Mouse (Mus musculus): ENCODE measurements around the gene Fam118b. TPM values are rescaled to one million over a fixed set of nuclear protein-coding genes. Genes with fewer than 3 reads are reported as not detected.

Gene Fam118b
- total RNA-seq, 2 experiments from 2014 or later, result 17.7 to 23.8 TPM

GRCm38 (mm10) chr9:35203536-35203935 lies 64.1 kb downstream of the Fam118b start:
- no peak for DNase-seq (ENCODE audit: low spot score in 2 of 2)
- intact Hi-C loops (cut with DNase I), result no loop called here

DNA sequence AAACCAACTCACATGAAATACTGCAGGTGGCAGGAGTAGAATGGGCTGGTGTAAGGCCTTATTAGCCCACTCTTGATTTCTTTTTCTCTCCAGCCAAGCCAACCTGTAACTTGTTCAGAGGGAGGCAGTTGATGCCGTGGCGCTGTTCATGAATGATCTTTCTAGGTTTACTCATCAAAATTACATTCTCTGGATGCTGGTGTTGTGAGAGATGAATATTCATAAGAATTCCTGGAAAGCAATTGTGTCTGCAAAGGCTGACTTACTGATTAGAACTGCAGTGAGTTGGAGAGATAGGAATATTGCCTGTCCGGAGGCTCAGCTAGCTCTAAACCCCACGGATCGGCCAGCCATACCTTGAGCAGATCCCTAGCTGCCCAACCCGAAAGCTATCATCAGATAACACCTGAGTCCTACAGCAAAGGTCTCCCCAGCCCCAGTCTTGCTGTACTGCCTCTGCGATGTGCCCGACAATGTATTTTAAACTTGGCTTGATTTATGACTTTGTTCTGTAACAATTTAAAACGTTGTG lies 67.0 kb downstream of the Fam118b start:
- DNase-seq (ENCODE audit: low spot score in 2 of 2), result no peak
- intact Hi-C loops (cut with DNase I), result no loop called here

GRCm38 (mm10) chr9:35199772-35200471 lies 67.7 kb downstream of the Fam118b start, which contains the start of the genes Srpr and Tirap:
TSS of gene Srpr (plus strand) at chr9:35200175.
TSS of gene Tirap (minus strand) at chr9:35200291.
- peak; percentile 72 to 76 for DNase-seq (ENCODE audit: low spot score in 2 of 2)
- intact Hi-C loops (cut with DNase I), result no loop called here

DNA sequence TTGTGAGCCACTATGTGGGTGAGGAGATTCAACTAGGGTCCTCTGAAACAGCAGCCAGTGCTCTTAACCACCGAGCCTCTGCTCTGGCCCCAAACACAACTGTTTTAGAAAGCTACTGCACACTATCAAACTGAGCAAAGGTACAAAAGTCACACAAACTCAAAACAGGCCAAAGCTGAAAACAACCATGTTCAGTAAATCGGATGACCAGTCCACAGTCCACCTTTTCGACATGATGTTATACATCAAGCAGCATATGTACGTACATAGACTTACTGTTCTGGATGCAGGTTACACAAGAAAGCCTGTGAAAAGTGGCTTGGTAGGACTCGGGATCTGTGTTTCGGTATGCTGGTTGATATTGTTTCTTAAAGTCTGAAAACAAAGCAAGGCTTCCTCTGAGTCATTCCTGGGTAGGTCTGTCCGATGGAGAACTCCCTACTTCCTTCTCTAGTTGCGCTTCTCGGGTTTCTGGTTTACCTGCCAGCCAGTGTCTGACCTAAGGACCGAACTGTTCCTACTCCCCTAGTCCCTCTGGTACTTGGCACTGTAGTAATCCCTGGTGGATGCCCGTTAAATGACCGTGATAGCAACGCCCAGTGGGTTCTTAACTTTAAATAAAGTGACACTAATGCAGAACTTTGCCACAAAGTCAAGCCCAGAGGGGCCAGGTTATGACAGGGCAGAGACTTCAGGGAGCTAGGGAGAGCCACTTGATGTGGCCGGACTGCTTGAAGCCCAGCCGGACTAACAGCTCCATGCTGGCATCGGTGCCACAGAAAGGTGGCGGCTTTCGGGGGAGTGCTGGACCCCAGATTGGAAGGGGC lies 68.4 kb downstream of the Fam118b start:
- intact Hi-C loops (cut with DNase I), result no loop called here
- no peak for DNase-seq (ENCODE audit: low spot score in 2 of 2)

DNA sequence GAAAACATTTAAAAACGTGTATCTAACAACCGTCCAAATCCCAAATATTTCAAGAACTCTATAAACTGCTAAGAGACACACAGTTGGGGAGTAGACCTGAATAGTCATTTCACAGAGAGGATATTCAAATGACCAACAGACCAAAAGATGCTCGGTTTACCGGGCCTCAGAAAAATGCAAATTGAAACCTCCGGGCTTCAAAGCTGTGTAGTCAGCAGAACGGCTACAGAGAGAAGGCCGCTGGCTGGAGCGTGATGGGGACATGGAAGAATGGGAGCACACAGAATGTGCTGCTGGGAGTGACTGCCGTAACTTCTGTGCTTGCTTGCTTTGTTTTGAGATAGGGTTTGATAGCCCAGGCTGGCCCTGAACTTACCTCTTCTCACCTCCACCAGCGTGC lies 69.3 kb downstream of the Fam118b start:
- intact Hi-C loops (cut with DNase I), result no loop called here
- DNase-seq (ENCODE audit: low spot score in 2 of 2), result no peak

- intact Hi-C loops (cut with DNase I), result no loop called here
- DNase-seq (ENCODE audit: low spot score in 2 of 2), result no peak
Measured at GRCm38 (mm10) chr9:35197625-35198024, 70.0 kb downstream of the Fam118b start.

DNA sequence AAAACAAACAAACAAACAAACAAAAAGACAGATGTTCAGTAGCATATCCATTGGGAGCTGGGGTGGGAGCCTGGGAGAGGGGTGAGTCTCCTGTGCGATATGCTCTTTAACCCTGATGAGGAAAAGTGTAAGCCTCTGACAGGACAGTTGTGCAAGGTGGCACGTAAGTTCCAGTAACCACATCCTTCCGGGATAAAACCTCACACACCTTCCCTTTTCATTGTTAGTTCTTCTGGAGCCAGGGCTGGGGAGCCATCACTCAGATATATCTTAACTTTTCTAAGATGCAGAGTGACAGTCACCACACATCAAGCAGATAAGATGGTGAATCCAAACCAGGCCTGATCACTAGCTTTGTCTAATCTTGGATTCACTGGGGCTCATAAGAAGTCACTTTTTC lies 73.6 kb downstream of the Fam118b start:
- intact Hi-C loops (cut with DNase I), result no loop called here
- DNase-seq (ENCODE audit: low spot score in 2 of 2), result no peak

DNA sequence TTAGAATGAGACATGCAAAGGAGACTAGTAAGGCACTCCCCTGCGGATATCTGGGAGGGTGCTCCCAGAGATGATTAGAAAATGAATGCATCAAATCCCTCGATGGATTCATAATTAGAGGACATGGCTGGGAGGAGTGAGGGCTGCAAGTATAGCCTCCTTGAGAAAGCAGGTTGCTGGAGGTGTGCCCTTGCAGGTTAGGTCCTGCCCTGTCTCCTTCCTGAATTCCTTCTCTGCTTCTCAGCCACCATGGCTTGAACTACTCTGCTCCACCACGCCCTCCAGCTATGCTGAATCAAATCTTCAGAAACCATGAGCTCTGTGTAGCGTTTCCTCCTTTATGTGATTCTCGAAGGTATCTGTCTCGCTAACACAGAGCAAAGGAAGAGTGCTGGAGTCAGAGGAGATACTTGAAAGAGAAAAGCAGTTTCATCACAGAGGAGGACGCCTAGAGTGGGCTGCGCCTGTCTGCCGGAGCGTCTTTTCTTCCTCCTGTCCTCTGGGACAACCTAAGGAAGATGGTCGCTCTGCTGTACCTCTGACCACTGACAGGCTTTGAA lies 74.5 kb downstream of the Fam118b start:
- intact Hi-C loops (cut with DNase I), result no loop called here
- DNase-seq (ENCODE audit: low spot score in 2 of 2), result no peak

DNA sequence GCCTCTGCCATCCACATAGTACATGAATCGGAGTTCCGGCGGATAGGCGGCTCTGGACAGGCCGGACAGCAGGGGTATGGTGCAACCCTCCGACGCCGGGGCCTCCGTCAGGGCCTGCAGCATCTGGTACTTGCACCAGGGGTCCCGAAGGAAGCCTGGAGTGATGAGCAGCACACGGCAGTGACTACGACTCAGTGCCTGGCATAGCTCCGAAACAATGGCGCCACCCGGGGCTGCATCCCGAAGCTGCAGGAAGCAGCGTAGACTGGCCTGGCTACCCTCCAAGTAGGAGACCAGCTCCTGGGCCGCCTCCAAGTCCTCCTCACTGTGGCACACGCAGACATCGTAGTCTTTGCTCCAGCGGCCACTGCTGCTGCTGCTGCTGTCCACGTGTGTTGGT lies 78.9 kb downstream of the Fam118b start:
- intact Hi-C loops (cut with DNase I), result no loop called here
- no peak for DNase-seq (ENCODE audit: low spot score in 2 of 2)

DNA sequence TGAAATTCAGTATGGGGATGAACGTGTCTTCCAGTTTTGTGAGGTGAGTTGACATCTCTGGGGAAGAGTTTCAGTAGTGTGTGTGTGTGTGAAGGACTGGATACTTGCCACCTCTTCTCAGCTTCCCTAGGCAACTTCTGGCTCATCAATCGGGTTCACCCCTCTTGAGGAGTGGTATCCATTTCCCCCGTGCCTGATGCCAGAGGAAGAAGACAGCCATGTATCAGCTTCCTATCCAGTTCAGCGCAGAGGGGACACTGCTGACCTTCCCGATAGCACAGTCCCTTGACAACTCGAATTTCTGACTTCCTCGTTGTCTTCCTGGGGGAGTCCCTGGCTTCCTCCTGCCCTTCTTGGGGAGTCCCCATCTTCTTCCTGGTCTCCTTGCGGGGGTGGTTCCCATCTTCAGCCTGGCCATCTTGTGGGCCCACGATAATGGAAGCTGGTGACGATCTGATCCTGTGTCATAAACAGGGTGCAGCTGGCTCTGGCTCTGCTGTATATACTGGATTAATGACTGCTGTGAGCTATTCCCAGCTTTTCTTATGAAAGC lies 80.2 kb downstream of the Fam118b start:
- intact Hi-C loops (cut with DNase I), result no loop called here
- DNase-seq (ENCODE audit: low spot score in 2 of 2), result no peak

GRCm38 (mm10) chr9:35186430-35186829 lies 81.2 kb downstream of the Fam118b start:
- DNase-seq (ENCODE audit: low spot score in 2 of 2), result no peak
- intact Hi-C loops (cut with DNase I), result no loop called here

GRCm38 (mm10) chr9:35183359-35183758 lies 84.2 kb downstream of the Fam118b start:
- intact Hi-C loops (cut with DNase I), result no loop called here
- no peak for DNase-seq (ENCODE audit: low spot score in 2 of 2)

- DNase-seq (ENCODE audit: low spot score in 2 of 2), result no peak
- intact Hi-C loops (cut with DNase I), result no loop called here
Measured at GRCm38 (mm10) chr9:35182832-35183231, 84.8 kb downstream of the Fam118b start.

- intact Hi-C loops (cut with DNase I), result no loop called here
- no peak for DNase-seq (ENCODE audit: low spot score in 2 of 2)
Measured at GRCm38 (mm10) chr9:35176124-35176659, 91.4 kb downstream of the Fam118b start.

DNA sequence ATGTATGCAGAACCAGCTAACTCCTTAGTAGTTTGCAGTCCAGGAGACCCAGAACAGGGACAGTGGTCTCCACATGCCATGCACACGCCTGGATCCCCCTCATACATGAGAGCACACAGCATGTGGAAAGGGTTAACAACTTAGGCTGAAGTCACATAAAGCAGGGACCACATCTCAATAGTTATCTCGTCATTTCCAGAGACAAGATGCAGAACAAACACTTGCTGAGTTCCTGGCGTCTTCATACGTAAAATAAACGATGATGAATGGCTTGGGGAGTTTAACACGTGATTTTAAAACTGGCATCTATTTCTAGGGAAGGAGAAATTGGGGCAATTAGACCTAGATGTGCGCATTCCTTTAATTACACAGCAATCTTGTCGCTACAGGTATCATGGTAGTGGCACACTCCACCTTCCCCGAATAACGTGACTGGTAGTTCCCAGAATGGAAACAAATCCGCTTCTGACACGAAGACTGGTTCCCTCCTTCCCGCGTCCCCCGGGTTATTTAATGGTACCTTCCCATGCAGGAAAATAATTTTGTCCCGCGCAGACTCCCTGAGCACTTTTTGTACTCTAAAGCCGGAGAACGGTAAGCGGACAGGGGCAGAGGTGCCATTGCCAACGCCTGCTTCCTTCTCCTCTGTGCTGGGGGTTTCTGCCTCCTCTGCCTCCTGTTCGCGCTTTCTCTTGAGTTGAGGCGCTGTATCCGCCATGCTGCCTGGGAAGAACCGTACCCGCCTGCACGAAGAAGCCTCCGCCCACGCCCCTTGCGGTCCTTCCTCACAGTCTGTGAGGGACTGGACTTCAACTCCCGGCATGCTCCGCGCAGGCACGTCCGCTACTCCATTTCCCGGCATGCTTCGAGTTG lies 92.1 kb downstream of the Fam118b start, which contains the start of gene Dcps:
Gene Dcps, minus strand, starts transcription at position 811 of the 873 bp plus-strand sequence.
- intact Hi-C loops (cut with DNase I), result no loop called here
- peak; percentile 97 for DNase-seq (ENCODE audit: low spot score in 2 of 2)

DNA sequence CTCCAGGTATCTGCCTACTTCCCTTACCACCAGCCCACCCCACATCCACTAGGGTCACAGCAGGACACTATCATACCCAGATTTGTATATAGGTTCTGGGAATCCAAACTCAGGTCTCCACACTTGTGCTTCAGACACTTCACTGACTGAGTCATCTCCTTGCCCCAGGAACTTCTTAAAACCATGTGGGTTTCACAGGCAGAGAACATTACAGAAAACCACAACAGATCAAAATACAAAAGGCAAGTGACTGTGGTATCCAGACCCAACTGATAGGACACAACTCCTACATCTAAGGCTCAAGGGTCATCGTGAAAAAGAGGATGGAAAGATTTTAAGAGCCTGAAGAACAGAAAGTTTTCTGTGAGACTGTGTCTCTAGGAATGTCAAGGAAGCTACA lies 94.3 kb downstream of the Fam118b start:
- DNase-seq (ENCODE audit: low spot score in 2 of 2), result no peak
- intact Hi-C loops (cut with DNase I), result no loop called here

- no peak for DNase-seq (ENCODE audit: low spot score in 2 of 2)
- intact Hi-C loops (cut with DNase I), result no loop called here
Measured at GRCm38 (mm10) chr9:35170071-35170470, 97.5 kb downstream of the Fam118b start.

Data from left cerebral cortex, postnatal 36 days (tissue).